Mouse (Mus musculus) thymus, adult 2 months (tissue): ENCODE measurements around the gene Pnpla8. TPM values are rescaled to one million over a fixed set of nuclear protein-coding genes. Genes with fewer than 3 reads are reported as not detected.

Source experiments
- DNase-seq: peaks from one replicate; pipeline ENCODE4 v3.0.0; 2021
- H3K27ac ChIP-seq: fragments of 200-500 bp; 2 replicates; pipeline ENCODE4 v1.5.1; 2012; ENCODE audit warnings: low read length, control low read depth; ENCODE audit not compliant: control insufficient read depth, insufficient read depth
- H3K27me3 ChIP-seq: fragments of 200-500 bp; 2 replicates; pipeline ENCODE4 v1.6.1; 2012; ENCODE audit warnings: mild to moderate bottlenecking, low read length, moderate library complexity, mixed read lengths; ENCODE audit not compliant: control insufficient read depth, insufficient read depth
- H3K36me3 ChIP-seq: fragments of 200-500 bp; 2 replicates; pipeline ENCODE4 v1.6.1; 2012; ENCODE audit warnings: mild to moderate bottlenecking, low read length, moderate library complexity; ENCODE audit not compliant: control insufficient read depth, insufficient read depth
- H3K4me1 ChIP-seq: fragments of 200-500 bp; replicated peaks from 2 replicates; pipeline ENCODE4 v1.6.1; 2012; ENCODE audit warnings: low read length; ENCODE audit not compliant: control insufficient read depth, insufficient read depth
- H3K4me3 ChIP-seq: fragments of 200-500 bp; 2 replicates; pipeline ENCODE4 v1.5.1; 2012; ENCODE audit warnings: mild to moderate bottlenecking, low read length, control low read depth, moderate library complexity; ENCODE audit not compliant: control insufficient read depth, insufficient read depth
- CTCF ChIP-seq: fragments of 200-500 bp; IDR thresholded peaks from 2 replicates; pipeline ENCODE4 v1.5.1; 2012; ENCODE audit warnings: mild to moderate bottlenecking, control low read depth, low read length, moderate library complexity, borderline replicate concordance; ENCODE audit not compliant: control insufficient read depth, poor library complexity, insufficient read depth; ENCODE audit errors: extremely low read depth
- POLR2A ChIP-seq: fragments of 200-500 bp; IDR thresholded peaks from 2 replicates; pipeline ENCODE4 v1.6.1; 2012; ENCODE audit warnings: mild to moderate bottlenecking, low read length, control low read depth, moderate library complexity; ENCODE audit not compliant: control insufficient read depth, poor library complexity, insufficient read depth; ENCODE audit errors: extremely low read depth
- WGBS: fragments of 180-500 bp; shearing (Covaris S2); methylation state at CpG from one replicate; pipeline ENCODE4 v1.1.7; 2018; 5-methylcytosine and 5-hydroxymethylcytosine counted together
- polyA plus RNA-seq: library from polyadenylated mRNA; depleted of rRNA; stranded (reverse); fragments of >200 nt; gene quantifications from 2 replicates; pipeline ENCODE4 v1.2.3, GENCODE M21; 2012; rRNA removed

Pnpla8 gene
- polyA plus RNA-seq, 1 experiment: 10.5 TPM

- Histone ChIP-seq H3K27me3 (no peaks in the 10 kb centered on the region), H3K4me1 (no peaks in the 10 kb centered on the region), H3K4me3 (no peak overlapping the region), H3K36me3 (no peaks in the 10 kb centered on the region), H3K27ac (no peak overlapping the region)
- no peak for DNase-seq
- TF ChIP-seq CTCF (no peak), POLR2A (no peak)
- 26% methylated on average over 3 of the region's 3 CpGs for WGBS
These were observed 150.0 kb downstream of the Pnpla8 start for GRCm38 (mm10) chr12:44371076-44371710.

Other genes with a start within 250 kb of the Pnpla8 start
- 1.9 and 2.4 TPM in 2 replicates for gene Dnajb9, start 11.0 kb upstream of the Pnpla8 start, polyA plus RNA-seq
- gene Nrcam, start 107.5 kb downstream of the Pnpla8 start, polyA plus RNA-seq: 0.40 and 0.97 TPM in 2 replicates